Mouse (Mus musculus) cerebellum, adult 2 months (tissue): ENCODE data around the gene Pparg. TPM values are rescaled to one million over a fixed set of nuclear protein-coding genes. Genes with fewer than 3 reads are reported as not detected.

Experiments
- DNase-seq, 2 experiments: peaks; one replicate each; pipeline ENCODE4 v3.0.0; 2021
- H3K27ac ChIP-seq: fragments of 200-500 bp; 2 replicates; pipeline ENCODE4 v1.5.1; 2012; ENCODE audit warnings: low read length, control low read depth, inconsistent platforms; ENCODE audit not compliant: insufficient read depth
- H3K27me3 ChIP-seq: fragments of 200-500 bp; 2 replicates; pipeline ENCODE4 v1.6.1; 2012; ENCODE audit warnings: inconsistent platforms, mild to moderate bottlenecking, low read length, moderate library complexity; ENCODE audit not compliant: control insufficient read depth, insufficient read depth
- H3K4me1 ChIP-seq: fragments of 200-500 bp; 2 replicates; pipeline ENCODE4 v1.6.1; 2011; ENCODE audit warnings: low read length; ENCODE audit not compliant: control insufficient read depth, insufficient read depth
- H3K4me3 ChIP-seq: fragments of 200-500 bp; replicated peaks from 2 replicates; pipeline ENCODE3; 2011; ENCODE audit warnings: mild to moderate bottlenecking, low read depth, low read length, control low read depth; ENCODE audit not compliant: insufficient read depth
- CTCF ChIP-seq: fragments of 200-500 bp; IDR thresholded peaks from 2 replicates; pipeline ENCODE4 v1.5.1; 2011; ENCODE audit warnings: low read depth, mild to moderate bottlenecking, control low read depth, low read length, moderate library complexity, borderline replicate concordance; ENCODE audit not compliant: insufficient read depth
- POLR2A ChIP-seq: fragments of 200-500 bp; IDR thresholded peaks from 2 replicates; pipeline ENCODE4 v1.6.1; 2011; ENCODE audit warnings: low read length, control low read depth, borderline replicate concordance; ENCODE audit not compliant: insufficient read depth
- WGBS: fragments of 180-500 bp; shearing (Covaris S2); methylation state at CpG from one replicate; pipeline ENCODE4 v1.1.7; 2018; 5-methylcytosine and 5-hydroxymethylcytosine counted together
- polyA plus RNA-seq: library from polyadenylated mRNA; depleted of rRNA; stranded (reverse); fragments of >200 nt; gene quantifications from 2 replicates; pipeline ENCODE4 v1.2.3, GENCODE M21; 2012

Gene Pparg
- polyA plus RNA-seq, 1 experiment, result 2.1 TPM

DNA sequence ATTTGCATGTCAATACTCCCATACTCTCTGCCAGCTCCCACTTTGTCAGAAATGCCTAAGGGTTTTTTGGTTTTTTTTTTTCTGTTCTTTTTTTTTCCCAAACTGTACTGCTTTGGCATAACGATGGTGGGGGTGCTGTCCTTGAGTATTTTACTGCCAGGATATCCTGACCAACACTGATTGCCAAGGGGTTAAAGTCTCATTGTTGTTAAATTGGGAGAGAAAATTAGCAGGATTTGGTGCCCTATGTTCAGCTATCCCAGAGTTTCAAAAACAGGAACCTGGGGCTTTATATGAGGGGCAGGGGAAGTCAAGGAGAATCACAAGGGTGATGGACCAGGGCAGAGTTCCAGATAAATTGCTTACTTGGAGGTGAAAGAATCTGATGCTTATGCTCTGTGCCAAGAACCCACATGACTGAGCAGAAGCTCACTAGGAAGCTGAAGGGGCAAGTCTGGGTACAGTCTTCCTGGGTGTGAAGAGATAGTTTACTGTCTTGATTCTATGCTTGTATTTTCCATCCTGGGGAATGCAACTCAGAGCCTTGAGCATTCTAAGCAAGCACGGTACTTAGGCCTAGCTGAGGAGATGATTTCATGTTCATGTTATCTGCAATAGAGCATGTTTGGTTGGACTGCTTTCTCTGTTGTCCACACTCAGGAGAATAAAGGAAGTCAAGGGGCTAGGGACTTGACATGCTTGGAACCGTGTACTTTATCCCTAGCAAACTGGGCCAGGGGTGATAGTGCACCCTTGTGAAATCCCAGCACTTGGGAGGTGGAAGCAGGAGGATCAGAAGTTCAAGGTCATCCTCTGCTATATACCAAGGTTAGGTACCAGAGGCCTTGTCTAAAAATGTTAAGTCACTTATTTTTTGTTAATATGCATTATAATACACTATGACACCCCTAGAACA lies 109.2 kb downstream of the Pparg start:
- no peak for TF ChIP-seq CTCF
- TF ChIP-seq POLR2A, result no peak
- 41% methylated on average over 3 of the region's 3 CpGs for WGBS
- no peak overlapping the region for H3K27ac ChIP-seq
- no peaks in the 10 kb centered on the region for H3K27me3 ChIP-seq
- no peaks in the 10 kb centered on the region for H3K4me1 ChIP-seq
- DNase-seq, result no peak
- H3K4me3 ChIP-seq, result no peak overlapping the region

DNA sequence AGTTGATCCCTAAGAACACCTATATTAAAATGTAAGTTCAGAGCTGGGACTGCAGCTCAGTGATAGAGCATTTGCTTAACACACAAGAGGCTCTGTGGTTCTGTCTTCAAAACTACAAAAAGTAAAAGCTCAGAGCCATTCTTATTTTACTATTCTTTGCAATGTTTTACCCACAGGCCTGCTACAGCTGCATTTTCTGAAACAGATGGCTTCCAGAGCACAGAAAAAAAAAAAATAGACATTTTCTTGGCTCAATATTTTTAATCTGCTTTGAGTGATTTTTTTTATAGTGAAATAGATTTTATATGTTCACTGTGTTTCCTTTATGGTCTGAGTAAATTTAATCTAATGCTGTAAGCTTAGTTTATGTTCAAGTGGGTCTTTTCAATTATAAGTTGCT lies 111.2 kb downstream of the Pparg start:
- Histone ChIP-seq H3K27me3 (no peaks in the 10 kb centered on the region), H3K4me1 (0 out of 2 replicates have a peak, but pooled peaks cover under 1% of the 10 kb centered on the region), H3K4me3 (no peak overlapping the region), H3K27ac (no peak overlapping the region)
- DNase-seq, result no peak
- TF ChIP-seq CTCF, result no peak
- no peak for TF ChIP-seq POLR2A

DNA sequence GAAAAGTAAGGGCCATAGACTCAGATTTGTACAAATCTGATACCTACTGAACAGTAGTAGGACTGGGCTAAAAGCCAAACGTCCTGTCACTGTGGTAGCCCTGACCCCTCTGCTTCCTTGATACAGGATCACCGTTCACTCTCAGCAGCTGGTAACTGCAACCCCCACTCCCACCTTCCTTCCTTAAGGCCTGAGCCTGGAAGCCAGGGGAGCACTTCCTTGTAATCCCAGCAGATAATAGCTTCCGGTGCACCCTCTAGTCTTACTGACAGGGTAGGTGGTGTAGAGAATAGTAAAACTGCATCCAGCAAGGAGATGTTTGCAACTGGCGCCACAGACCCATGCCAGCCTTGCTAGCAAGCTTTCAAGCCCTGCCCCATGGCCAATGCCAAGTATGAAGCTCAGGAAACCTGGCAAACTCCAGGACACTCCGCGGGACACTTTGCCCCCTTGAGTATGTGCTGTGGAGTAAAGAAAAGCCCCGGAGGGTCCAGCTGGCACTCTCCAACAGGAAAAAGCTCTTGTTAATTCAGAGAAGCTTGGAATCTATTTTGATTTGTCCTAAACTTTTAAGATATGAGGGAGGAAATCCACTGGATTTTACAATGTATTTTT lies 116.4 kb downstream of the Pparg start:
- no peak overlapping the region for H3K27ac ChIP-seq
- no peak for TF ChIP-seq POLR2A
- no peak for TF ChIP-seq CTCF
- 19% methylated on average over 7 of the region's 7 CpGs for WGBS

DNA sequence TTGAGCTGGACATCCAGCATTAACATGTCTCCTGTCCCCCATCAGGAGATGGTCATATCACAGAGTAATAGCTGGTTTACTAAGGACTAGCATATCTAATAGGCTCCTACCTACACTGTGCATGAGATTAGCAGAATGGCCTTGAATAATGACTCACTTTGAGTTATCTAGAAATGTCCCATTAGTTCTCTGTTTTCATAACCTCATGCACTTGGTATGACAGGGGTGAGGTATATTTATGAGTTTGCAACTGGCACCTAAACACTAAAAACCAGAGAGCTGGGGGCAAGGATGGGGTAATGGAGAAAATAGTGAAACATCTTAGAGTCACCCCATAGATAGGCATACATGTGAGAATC lies 119.2 kb downstream of the Pparg start:
- Histone ChIP-seq H3K27me3 (no peaks in the 10 kb centered on the region), H3K4me3 (no peak overlapping the region), H3K4me1 (peaks cover 4% of the 10 kb centered on the region; the same call in 1 of the 2 replicates), H3K27ac (no peak overlapping the region)
- TF ChIP-seq CTCF (no peak), POLR2A (no peak)
- no peak for DNase-seq

More for the DNA sequence above, 116.4 kb downstream of the Pparg start:
- DNase-seq, result peak in 1 of 2 experiments; percentile 27
- Histone ChIP-seq H3K27me3 (no peaks in the 10 kb centered on the region), H3K4me1 (peaks cover 4% of the 10 kb centered on the region; the same call in 1 of the 2 replicates), H3K4me3 (no peak overlapping the region)

DNA sequence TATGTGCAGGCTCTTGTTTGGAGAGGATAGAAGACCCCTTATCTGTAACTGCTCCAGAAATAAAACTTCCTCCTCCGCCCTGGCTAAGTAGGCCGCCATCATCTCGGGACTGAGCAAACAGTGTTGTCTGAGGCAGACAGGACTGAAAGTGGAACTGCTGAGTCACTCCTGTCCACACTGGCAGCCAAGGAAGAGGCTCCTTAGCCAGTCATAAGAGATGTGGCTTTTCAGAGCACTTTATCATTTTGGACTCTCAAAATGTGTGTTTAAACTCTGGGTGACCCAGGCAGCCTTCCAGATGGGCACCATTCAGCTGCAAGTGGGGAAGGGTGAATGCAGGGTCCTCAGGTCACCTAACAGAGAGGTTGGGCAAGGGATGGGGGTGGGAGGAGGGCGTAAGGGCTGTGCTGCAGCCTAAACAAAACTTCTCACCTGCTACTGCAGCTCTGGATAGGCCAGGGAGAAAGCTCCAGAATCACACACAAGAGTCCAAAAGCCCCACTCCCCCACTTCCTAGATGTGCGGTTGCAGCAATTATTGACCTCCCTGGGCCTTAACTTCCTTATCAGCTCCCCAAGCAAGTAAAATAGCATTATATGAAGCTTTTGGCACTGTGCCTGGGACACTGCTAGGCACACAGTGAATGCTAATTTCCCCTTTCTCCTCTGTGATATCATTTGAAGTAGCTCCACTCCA lies 119.7 kb downstream of the Pparg start:
- 89% methylated on average over 5 of the region's 5 CpGs for WGBS

DNA sequence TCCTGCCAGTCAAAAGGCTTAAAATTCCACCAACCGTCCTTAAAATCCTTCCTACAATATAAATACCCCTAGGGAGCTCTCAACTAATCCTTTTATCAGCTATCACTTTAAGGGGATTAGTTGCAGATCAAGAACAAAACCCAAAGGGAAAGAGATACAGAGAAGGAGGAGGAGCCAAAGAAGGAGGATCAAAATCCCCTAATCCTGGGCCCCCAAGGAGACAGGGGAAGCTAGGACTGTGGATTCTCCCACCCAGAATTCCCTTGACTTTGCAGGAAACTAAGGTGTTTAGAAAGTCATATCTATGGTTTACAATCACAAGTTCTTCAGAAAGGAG lies 120.2 kb downstream of the Pparg start:
- DNase-seq, result no peak
- no peak overlapping the region for H3K4me3 ChIP-seq
- WGBS, result 60% methylated on average over 1 of the region's 1 CpGs

More for the DNA sequence above, 119.7 kb downstream of the Pparg start:
- TF ChIP-seq POLR2A, result no peak
- no peak for TF ChIP-seq CTCF
- H3K4me1 ChIP-seq, result peaks cover 4% of the 10 kb centered on the region; the same call in 1 of the 2 replicates
- H3K27me3 ChIP-seq, result no peaks in the 10 kb centered on the region
- no peak overlapping the region for H3K4me3 ChIP-seq
- DNase-seq, result no peak
- no peak overlapping the region for H3K27ac ChIP-seq

DNA sequence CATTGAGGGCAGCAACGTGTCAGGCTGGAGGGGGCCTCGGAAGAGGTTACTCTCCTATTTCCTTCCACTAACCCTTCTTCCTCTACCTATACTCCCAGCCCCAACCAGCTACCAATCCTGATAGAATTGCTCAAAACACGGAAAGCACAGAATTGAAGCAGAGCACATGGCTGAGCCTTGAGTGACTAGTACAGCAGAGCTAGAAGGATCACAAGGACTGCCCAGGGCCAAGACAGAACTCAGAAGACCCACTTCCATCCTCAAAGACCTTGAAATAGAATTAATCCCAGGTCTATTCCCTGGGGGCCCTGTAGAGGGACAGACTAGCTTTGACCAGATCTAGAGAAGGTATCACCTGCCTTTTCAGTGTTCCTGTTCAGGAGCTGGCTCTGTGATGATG lies 120.9 kb downstream of the Pparg start:
- Histone ChIP-seq H3K4me1 (peaks cover 4% of the 10 kb centered on the region; the same call in 1 of the 2 replicates), H3K27ac (no peak overlapping the region), H3K4me3 (no peak overlapping the region), H3K27me3 (no peaks in the 10 kb centered on the region)
- no peak for TF ChIP-seq CTCF
- TF ChIP-seq POLR2A, result no peak
- DNase-seq, result no peak
- WGBS, result 81% methylated on average over 3 of the region's 3 CpGs

More for the DNA sequence above, 120.2 kb downstream of the Pparg start:
- H3K27me3 ChIP-seq, result no peaks in the 10 kb centered on the region
- TF ChIP-seq POLR2A, result no peak
- TF ChIP-seq CTCF, result no peak
- peaks cover 4% of the 10 kb centered on the region; the same call in 1 of the 2 replicates for H3K4me1 ChIP-seq
- no peak overlapping the region for H3K27ac ChIP-seq
